Mouse (Mus musculus) spleen, adult 2 months (tissue): ENCODE data around the gene Cbx8.

ENCODE experiments used
- CTCF ChIP-seq: fragments of 200-500 bp; IDR thresholded peaks from 2 replicates; pipeline ENCODE4 v1.5.1; 2011; ENCODE audit warnings: mild to moderate bottlenecking, inconsistent platforms; ENCODE audit not compliant: insufficient read depth, insufficient read length, insufficient replicate concordance; ENCODE audit errors: extremely low read depth
- POLR2A ChIP-seq: fragments of 200-500 bp; IDR thresholded peaks from 2 replicates; pipeline ENCODE4 v1.6.1; 2011; ENCODE audit warnings: low read depth, low read length, inconsistent platforms

DNA sequence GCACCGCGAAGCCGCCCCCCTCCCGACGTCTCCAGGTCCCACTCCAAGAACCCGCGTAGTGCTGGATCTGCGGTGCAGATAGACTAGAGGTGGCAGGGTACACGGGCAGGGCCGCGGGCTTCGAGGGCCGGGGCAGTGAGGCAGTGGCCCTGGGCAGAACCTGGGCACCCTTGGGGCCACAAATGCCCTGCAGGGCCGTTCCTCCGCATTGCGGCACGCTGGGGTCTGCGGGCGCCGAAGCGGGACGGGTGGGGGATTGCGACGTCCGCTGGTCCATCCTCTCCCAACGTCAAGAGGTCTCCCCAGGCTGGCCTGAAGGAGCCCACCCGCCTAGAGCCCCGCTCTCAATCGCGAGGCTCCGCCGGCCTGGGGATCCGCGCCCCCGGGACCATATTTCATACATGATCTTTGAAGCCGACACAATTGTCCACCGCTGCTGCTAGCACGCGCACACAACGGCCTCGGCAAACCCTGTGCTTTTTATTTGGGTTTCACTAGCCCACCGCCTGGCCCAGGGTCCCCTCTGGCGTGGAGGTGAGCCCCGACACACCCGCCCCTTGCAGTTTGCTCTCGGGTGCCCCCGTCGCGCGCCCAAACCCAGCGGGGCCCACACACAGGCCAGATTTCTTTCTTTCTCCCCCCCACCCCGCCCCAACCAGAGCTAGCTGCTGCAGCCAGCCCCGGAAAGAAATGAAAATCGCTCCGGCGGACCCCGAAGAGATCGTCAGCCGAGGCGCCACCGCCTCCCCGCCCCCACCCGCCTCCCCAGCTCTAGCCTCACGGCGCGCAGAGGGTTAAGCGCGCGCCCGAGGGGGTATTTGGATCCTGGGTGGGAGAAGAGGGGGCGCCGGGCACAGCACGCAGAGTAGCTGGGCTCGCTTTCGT, 49.5 kb upstream of the Cbx8 start:
- no peak for TF ChIP-seq CTCF
- no peak for TF ChIP-seq POLR2A
